Mouse (Mus musculus) 3134 (cell line): Measurements from ENCODE around the gene Zfp740.
"Not testable (repeated sequence)": the region's sequence is repeated elsewhere in the genome, so short reads cannot be mapped to it uniquely, and the experiment has no call there.

ENCODE experiments used
- DNase-seq: peaks from one replicate; pipeline ENCODE4 v3.0.0-alpha.2; 2011; ENCODE audit warnings: low spot score; ENCODE audit not compliant: insufficient read length; ENCODE audit errors: extremely low read depth

The Zfp740 gene

GRCm38 (mm10) chr15:102202971-102203834 is at the start of gene Zfp740:
Gene Zfp740 (plus strand): TSS chr15:102203249.
- peak; percentile 98 for DNase-seq

- DNase-seq = not testable (repeated sequence)
Measured at GRCm38 (mm10) chr15:102155006-102155405, 48.0 kb upstream of the Zfp740 start.

GRCm38 (mm10) chr15:102156836-102157235 is 46.2 kb upstream of the Zfp740 start:
- no peak for DNase-seq

DNA sequence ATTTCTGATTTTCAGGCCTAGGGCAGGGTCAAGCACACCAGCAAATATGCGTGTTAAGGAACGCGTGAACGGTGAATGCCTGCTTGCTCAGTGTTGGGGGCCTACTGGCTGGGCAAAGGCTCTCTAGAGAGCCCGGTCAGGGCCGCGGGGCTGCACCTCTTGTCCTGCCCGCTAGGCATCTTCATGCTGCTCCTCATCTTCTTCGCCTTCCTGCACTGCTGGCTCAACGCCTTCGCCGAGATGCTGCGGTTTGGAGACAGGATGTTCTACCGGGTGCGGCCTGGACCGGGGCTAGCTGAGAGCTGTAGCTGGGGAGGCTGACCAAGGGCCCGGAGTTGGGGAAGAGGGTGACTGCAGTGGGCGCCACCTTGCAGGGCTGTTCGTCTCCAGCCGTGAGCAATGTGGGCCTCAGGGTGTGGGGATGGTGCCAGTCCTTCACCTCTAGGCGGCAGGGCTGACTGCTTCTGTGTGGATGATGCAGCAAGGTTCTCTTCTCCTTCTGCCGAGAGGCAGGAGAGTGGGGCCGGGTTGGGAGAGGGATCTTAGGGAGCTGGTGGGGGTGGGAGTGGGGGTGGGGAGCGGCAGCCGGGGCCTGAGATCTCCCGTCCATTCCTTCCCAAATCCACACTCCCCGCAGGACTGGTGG is 42.5 kb upstream of the Zfp740 start:
- DNase-seq = no peak

DNA sequence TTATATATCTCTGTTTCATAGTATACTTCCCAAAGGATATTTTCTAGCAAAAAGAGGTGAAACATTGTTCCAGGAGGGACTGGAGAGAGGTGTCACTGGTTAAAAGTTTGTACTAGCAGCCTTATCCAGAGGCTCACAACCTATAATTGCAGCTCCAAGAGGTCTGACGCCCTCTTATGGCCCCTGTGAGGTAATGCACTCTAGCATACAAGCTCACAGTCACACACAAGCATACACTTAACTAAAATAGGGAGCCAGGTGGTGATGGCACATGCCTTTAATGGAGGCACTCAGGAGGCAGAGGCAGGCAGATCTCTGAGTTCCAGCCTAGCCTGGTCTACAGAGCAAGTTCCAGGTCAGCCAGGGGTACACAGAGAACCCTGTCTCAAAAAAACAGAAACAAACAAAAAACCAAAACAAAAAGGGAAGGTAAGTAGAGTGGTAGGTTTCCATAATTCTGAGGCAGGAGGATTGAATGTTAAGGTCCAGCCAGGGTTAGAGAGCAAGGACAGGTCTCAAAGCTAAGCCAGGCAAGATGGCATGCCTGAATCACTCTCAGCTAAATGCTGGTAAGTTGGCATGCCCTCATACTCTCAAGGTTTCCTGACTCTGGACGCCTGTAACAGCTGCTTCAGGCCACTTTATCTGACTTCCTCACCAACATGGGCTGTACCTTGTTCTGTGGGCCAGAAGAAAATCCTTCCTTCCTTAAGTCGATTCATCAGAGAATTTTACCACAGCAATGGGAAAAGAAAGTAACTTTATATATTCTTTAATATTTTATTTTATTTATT is 39.0 kb upstream of the Zfp740 start:
- DNase-seq = no peak

DNA sequence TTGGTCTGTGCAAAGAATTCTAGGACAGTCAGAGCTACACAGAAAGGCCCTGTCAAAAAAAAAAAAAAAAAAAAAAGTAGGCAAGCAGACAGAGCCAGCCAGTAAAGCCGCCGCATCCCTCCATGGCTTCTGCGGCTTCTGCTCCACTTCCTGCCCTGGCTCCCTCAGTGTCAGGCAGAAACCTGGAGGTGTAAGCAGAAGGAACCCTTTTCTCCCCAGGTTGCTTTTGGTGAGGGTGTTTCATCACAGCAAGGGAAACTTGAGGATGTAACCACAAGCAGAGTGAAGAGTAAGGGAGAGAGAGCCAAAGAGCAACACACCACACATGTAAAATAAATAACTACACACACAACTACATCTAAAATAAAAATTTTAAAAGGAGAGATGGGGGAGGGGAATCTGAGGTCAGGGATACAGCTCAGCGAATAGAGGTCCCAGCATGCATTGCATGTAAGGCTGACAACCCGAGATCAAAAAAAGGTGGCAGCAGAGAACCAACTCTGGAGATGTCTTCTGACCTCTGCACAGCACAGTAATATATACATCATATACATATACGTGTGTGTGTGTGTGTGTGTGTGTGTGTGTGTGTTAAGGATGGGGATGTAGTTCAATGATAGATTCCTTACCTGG is 37.5 kb upstream of the Zfp740 start:
- DNase-seq = peak; percentile 39

DNA sequence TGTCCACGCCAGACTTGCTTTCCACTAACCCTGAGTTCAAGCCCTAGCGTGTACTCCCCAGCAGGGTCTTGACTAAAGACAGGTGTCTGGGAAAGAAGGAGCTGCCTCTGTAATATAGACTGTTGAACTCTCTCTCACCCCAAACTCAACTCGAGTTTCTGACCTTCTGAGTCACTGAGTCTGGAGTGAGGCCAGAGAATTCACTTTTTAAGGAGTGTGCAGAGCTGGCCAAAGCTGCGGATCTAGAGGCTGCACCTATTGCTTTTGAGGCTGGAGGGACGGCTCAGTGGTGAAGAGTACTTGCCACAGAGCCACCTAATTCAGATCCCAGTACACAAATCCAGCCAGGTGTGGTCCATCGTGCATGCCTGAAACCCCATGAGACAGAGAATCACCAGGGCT is 35.4 kb upstream of the Zfp740 start:
- DNase-seq = peak; percentile 74

GRCm38 (mm10) chr15:102169064-102169463 is 34.0 kb upstream of the Zfp740 start:
- DNase-seq = no peak

GRCm38 (mm10) chr15:102173581-102173980 is 29.5 kb upstream of the Zfp740 start:
- DNase-seq = no peak

DNA sequence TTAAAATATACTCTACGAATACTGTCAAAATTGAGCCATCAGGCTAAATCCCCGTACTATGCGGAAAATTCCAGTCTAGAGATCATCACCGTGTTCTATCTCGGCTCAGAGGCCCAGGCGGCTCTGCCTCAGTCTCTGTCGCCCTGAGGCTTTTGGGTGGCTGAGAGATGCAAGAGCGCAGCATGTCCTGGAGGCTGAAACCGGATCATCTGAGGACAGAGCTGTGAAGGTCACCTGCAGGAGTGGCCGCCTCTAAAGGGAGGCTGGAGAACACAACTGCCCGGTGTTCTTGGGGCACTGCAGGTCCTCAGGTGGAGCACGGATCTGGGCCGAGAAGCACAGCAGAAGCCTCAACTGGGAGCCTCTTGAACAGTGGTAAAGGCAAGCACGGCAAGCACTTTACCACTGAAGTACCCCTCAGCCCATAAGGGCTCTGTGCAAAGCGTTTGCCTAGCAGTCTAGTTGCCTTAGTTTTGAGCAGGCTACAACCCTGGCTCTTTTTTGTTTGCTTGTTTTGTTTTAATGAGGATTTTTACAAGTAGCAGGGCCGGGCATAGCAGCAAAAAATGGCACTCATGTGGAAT is 27.2 kb upstream of the Zfp740 start:
- DNase-seq = no peak

- no peak for DNase-seq
Measured at GRCm38 (mm10) chr15:102176571-102177316, 26.3 kb upstream of the Zfp740 start.

GRCm38 (mm10) chr15:102177417-102177816 is 25.6 kb upstream of the Zfp740 start:
- no peak for DNase-seq

GRCm38 (mm10) chr15:102178279-102178678 is 24.8 kb upstream of the Zfp740 start:
- no peak for DNase-seq

- DNase-seq = no peak
Measured at GRCm38 (mm10) chr15:102179106-102179505, 23.9 kb upstream of the Zfp740 start.

- DNase-seq = no peak
Measured at GRCm38 (mm10) chr15:102179924-102180323, 23.1 kb upstream of the Zfp740 start.

DNA sequence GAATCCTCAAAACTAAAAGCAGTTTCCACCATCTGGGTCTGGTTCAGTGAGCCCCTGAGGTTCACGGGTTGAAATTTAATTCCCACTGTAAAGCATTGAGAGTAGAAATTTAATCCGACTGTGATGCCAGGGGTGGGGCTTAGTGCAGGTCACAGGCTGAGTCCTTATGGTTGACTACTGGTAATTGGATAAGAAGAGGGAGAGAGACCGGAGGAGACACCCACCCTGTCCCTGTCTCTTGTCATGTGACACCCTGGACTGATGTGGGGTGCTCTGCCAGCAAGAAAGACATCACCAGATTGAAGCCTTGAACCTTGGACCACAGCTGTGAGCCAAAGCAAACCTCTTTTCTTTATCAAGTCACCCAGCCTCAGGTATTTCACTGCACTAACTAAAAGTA is 20.0 kb upstream of the Zfp740 start:
- DNase-seq = no peak

- no peak for DNase-seq
Measured at GRCm38 (mm10) chr15:102186239-102186638, 16.8 kb upstream of the Zfp740 start.

GRCm38 (mm10) chr15:102188096-102188495 is 15.0 kb upstream of the Zfp740 start:
- no peak for DNase-seq

- DNase-seq = no peak
Measured at GRCm38 (mm10) chr15:102188883-102189282, 14.2 kb upstream of the Zfp740 start.

GRCm38 (mm10) chr15:102191699-102192098 is 11.3 kb upstream of the Zfp740 start:
- no peak for DNase-seq
